Comparison of ENCODE assay signal across 19 mouse cellular contexts in the genomic region with DNA sequence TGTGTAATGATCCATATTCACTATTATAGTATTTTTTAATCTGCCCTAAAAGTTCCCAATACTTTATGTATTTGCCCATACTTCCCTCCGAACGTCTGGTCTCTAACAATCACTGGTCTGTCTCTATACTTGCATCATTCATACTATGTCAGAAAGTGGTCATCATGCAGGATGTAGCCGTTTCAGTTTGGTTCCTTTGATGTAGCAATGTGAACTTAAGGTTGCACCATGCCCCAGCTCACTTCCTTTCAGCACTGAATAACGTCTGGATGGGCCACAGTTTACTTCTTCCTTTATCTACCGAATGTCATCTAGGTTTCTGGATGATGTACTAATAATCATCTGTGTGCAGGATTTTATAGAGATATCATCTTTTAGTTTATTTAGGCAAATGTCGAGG.
"Had no signal": no experiment of that assay in that cellular context is flagged by ENCODE, and none has a peak within 500 bp of the region (broad histone marks: within the 10 kb centered on the region; RNA-seq: fewer than 3 reads in every experiment).

No protein-coding gene starts in this region.

- H3K27ac ChIP-seq: lung, embryonic 15.5 days; macrophage; midbrain, embryonic 10.5 days; midbrain, embryonic 12.5 days; neural tube, embryonic 13.5 days; neural tube, embryonic 15.5 days; stomach, embryonic 15.5 days; stomach, postnatal 0 days had no signal

- H3K9ac ChIP-seq: lung, embryonic 15.5 days; midbrain, embryonic 12.5 days; neural tube, embryonic 13.5 days; neural tube, embryonic 15.5 days; stomach, embryonic 15.5 days had no signal

- H3K4me1 ChIP-seq: lung, embryonic 15.5 days; midbrain, embryonic 10.5 days; midbrain, embryonic 12.5 days; neural tube, embryonic 13.5 days; neural tube, embryonic 15.5 days; stomach, embryonic 15.5 days had no signal

- H3K4me3 ChIP-seq: lung, embryonic 15.5 days; midbrain, embryonic 10.5 days; midbrain, embryonic 12.5 days; myocyte; neural tube, embryonic 13.5 days; neural tube, embryonic 15.5 days; stomach, embryonic 15.5 days had no signal

- H3K27me3 ChIP-seq: lung, embryonic 15.5 days; midbrain, embryonic 12.5 days; neural tube, embryonic 13.5 days; neural tube, embryonic 15.5 days; stomach, embryonic 15.5 days had no signal

- H3K36me3 ChIP-seq: lung, embryonic 15.5 days; midbrain, embryonic 10.5 days; midbrain, embryonic 12.5 days; neural tube, embryonic 13.5 days; neural tube, embryonic 15.5 days; stomach, embryonic 15.5 days had no signal

- DNase-seq: lung, adult 2 months; lung, postnatal 14 days; lung, postnatal 36 days; midbrain, embryonic 14.5 days; right cerebral cortex, postnatal 14 days; thymus, adult 2 months; thymus, postnatal 25 days; thymus, postnatal 4 days had no signal

- ATAC-seq: lung, postnatal 0 days; midbrain, embryonic 16.5 days had no signal

- H3K9me3 ChIP-seq: lung, embryonic 15.5 days; midbrain, embryonic 10.5 days; midbrain, embryonic 12.5 days; neural tube, embryonic 13.5 days; neural tube, embryonic 15.5 days; stomach, embryonic 15.5 days had no signal

- H3K4me2 ChIP-seq: lung, embryonic 15.5 days; midbrain, embryonic 12.5 days; neural tube, embryonic 13.5 days; neural tube, embryonic 15.5 days; stomach, embryonic 15.5 days had no signal
